Mouse (Mus musculus) layer of hippocampus, postnatal 25 days (tissue): ENCODE measurements around the gene Gkap1. TPM values are rescaled to one million over a fixed set of nuclear protein-coding genes. Genes with fewer than 3 reads are reported as not detected.

Source experiments
- DNase-seq, 2 experiments: peaks; one replicate each; pipeline ENCODE4 v3.0.0; 2022; ENCODE audit warnings: mixed read lengths in 2 of 2, low spot score in 1 of 2; ENCODE audit errors: extremely low spot score in 1 of 2
- microRNA-seq, 2 experiments: library from miRNA; unstranded; fragments of <30 nt; microRNA quantifications; one replicate each; pipeline ENCODE4 v1.2.0; 2021
- total RNA-seq, 2 experiments: library from RNA; stranded (reverse); gene quantifications; 2 replicates each; pipeline ENCODE4 v1.2.3; 2021

Gene Gkap1
- total RNA-seq, 2 experiments from 2014 or later = 22.8 to 23.7 TPM

DNA sequence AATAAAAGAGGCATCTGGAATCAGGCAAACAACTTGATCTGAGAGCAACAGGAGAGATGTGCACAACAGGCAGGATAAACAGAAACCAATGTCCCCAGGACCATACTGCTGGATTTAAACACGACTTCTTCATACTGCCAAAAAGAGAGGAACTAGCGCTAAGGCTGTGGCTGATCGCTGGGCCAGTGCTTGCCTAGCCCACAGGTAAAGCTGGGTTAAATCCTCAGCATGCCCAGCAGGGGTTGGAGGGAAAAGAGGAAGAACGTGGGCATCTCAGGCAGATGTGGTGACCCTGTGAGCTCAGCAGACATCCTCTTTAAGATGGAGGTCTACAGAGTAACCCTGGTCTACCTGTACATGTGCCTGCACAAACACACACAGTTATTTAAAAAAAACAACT is 70.5 kb downstream of the Gkap1 start:
- no peak for DNase-seq

DNA sequence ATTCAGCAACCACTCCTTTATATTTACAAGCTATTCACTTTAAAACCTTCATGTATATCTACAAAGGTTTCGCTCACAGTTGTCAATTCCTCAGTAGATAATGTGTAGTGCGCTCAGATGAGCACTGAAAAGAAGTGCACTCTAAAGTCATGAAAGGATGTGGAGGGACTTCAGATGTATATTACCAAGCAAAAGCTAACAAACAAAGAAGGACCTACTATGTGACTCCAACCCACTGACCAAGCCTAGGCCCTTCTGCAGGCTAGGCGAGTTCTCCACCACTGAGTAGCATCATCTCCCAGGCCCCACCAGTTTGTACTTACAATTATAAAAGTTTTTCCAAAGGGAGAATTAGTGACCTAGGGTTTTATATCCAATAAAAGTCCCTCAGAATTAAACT is 71.3 kb downstream of the Gkap1 start:
- no peak for DNase-seq

DNA sequence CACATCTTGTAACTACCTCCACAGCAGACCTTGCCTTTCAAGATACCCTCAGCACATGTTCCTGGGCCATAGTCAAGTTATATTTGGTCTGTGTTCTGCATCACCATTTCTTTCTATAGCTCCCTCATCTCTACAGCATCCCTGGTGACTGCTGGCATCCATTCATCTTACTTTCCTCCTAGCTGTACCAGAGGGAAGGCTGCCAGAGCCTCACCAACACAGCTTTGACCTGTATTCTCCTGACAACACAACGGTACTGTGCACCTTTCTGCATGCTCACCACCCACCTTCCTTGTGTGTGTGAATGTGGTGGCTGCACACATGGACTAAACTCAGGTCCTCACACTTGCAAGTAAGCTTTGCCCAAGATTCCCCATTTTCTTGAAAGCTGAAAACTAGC is 72.6 kb downstream of the Gkap1 start:
- no peak for DNase-seq

DNA sequence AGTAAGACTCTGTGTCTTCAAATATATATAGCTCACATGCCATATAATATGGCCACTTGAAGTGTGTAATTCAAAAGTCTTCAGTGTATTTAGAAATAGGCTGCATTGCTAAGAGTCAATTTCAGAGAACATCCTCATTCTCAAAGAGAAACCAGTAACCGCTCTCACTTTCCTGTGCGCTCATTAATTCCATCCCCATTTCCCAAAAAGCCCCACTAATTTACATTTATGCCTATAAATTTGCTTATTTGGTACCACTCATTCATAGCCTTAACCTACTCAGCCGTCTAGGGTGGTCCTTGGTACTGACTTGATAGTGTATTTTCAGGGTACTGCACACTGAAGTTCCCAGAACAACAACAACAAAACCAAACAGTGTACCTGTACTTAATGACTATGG is 73.6 kb downstream of the Gkap1 start:
- DNase-seq = no peak

DNA sequence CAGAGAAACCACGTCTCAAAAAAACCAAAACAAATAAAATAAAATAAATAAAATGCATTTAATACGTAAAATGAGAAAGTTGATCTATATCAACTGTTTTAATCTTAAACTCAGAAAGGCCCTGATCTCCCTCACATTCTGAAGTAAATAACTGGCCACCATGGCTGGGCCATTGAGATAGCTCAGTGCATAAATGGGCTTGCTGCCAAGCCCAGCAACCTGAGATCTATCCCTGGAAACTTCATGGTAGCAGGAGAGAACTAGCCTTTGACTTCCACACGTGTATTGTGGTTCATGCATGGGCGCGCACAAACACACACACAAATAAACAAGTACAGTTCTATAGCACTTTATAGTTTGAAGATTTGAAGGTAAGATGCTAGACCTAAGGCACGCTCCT is 74.2 kb downstream of the Gkap1 start:
- no peak for DNase-seq

DNA sequence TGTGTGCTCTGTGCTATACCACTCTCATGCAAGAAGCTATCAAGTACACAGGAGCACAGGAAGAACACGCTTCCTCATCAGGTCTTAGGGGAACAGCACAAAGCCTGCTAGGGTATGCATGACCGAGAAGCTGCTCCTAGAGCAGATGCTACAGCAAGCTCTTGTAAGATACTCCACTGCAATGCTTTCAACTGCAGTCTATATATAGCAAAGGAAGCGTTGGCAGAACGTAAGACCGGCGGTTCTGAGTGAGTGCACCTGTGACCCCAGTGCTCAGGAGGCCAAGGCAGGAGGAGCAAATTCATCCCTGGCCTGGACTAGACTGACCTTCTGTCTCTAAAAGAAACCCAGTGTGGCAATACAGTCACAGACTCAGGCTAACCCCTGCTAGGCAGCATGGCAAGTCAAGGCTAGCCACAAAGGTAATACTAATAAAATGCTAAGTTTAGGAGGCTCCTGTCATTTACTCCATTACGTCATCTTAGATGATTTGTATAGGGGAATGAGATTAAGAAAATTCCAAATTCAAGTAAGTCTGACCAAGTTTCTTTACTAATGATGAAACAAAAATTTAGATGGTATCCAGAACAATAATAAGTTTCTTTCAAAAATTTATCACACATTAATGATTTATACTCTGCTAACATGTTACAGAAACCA is 77.4 kb downstream of the Gkap1 start:
- DNase-seq = no peak

DNA sequence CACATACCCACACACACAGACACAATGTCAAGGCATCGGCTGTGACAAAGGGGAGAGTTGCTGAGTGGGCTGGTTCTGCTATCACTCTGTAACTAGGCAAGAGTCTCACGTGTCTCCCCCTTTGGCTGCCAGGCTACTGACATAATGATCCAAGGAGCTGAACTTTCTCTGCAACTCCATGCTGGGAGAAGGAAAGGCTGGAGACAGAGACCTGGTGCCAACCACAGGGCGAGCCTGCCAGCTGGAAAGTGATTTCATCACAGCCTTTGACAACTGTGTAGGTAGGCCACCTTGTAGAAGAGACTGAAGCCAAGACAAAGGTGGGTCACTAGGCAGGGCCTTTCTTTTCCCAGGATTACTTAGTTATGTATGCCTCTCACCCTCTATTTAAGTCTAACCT is 78.3 kb downstream of the Gkap1 start:
- DNase-seq = no peak

DNA sequence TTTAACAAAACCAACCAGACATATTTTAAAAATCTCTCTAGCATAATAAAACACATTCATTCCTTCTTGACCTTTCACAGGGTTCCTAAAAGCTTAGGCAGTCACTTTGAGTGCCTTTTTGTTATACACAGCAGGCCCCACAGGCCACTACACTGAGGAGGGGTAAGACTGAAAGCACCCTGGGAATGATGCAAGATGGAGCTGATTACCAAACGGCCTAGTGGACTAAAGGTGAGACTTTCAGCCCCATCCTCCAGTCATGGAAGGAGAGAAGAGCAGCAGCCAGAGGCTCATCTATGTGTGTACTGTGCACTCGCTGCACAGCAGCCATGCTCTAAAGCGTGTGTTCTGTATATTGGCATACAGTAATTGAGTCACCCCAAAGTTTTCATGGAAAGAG is 80.6 kb downstream of the Gkap1 start:
- DNase-seq = no peak

DNA sequence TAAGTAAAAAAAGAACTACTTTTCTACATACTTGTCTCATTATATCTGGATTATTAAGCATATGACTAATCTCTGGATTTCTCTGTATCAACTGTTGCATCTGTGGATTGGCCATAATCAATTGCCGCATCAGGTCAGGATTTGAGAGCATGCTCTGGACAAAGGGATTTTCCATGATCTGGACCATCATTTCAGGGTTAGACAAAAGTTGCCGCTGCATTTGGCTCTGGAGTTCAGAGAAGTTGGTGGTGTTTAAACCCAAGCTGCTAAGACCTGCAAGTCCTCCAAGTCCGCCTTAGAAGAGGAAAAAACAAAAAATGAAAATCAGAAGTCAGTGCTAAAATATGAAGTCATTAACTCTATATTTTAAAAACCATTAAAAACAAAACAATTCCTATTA is 82.3 kb downstream of the Gkap1 start:
- no peak for DNase-seq

DNA sequence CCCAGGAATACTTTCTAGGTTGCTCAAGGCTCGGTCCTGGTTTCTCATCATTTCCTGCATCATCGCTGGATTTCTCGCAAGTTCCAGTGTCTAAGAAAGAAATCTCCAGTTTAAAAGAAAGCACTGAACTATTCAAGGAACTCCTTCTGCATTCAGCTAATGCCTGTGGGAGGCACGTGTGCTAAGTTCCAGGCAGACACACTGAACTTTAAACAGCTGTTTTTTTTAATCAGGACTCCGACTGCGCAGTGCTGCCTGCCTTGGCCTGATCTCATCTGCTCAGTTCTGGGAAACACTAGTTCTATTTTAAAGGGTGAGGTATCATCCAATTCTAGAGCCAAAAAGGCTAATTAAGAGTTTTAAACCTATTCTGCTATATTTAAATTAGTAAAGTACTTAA is 83.4 kb downstream of the Gkap1 start:
- no peak for DNase-seq

DNA sequence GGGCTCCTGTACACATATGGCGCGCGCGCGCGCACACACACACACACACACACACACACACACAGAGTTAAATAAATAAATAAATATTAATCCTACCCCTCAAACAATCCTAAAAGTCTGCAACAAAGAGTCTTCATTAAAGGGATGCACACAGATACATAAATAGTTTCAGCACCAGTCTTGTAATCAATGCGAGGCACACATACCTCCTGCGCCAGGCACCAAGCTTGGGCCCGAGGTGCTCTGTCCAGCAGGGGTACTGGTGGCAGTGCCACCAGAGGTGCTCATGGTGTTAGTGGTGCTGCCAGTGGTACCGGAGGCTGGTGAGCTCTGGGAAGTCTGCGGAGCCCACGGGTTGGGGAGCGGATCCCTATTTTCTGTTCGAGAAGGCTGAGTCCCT is 84.0 kb downstream of the Gkap1 start:
- DNase-seq = no peak

DNA sequence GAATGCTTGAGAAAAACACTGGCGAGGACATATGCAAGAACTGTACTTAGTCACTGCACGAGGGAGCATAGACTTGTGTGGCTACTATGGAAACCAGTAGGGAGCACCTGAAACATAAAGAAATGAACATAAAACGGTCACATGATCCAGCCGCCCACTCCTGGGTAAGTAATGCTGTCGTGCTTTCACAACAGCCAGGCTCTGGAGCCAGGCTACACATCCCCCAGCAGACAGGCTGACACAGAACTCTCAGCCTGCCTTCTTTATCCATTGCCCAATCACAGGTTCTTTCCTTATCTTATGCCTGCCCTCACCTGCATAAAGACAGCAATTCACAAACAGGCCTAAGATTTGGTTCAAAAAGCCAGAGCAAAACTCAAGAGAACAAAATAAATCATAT is 86.0 kb downstream of the Gkap1 start:
- DNase-seq = no peak

DNA sequence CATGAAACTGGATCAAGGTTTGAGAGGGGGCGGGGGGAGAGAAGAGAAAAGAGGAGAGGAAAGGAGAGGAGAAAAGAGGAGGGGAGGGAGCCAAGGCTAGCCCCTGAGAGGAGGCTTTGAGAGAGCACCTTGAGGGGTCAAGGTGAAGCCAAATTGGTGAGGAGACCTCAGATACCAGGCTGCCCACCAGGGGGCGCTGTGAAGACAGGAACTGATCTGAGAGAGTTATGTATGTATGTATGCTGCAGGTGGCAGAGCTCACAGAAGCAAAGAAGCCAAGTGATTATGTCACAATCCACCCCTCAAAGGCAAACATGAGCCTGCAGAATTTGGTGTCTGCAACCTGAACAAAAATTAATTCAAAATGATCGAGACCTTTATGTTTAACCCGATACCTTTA is 87.1 kb downstream of the Gkap1 start:
- peak; percentile 69 to 91 for DNase-seq

DNA sequence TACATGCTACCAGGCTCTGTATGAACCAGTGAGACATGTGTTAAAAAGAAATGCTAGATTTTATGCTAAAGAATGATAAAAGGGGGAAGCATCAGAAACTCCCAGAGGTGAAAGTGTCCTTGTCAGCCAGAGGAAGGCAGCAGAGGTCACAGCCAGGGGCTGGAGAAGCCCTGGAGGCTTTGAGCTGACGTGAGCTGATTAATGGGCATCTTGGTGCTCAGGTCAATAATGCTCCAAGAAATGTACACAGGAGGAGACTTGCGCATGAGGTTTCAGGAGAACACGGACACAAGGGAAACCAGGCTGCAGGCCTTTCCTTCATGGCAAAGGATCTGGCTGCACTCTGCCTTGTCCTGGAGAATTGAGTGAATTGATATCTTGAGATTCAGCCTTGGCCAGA is 87.7 kb downstream of the Gkap1 start:
- no peak for DNase-seq

DNA sequence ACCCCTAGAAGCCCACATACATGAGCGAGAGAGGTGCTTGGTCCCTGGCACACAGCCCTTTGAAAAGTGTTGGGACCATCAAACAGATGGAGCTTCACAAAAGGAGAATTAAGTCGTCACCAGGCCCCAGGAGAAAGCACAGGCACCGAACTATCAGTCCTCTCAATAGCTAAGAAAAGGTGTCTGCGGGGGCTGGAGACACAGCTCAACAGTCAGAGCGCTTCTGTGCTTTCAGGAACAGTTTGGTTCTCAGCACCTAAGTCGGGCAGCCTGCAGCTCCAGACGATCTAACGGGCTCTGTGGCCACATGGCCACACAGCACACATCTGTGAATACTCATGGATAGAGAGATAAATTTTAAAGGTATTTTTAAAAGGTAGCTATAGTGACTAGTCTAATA is 89.2 kb downstream of the Gkap1 start:
- no peak for DNase-seq

DNA sequence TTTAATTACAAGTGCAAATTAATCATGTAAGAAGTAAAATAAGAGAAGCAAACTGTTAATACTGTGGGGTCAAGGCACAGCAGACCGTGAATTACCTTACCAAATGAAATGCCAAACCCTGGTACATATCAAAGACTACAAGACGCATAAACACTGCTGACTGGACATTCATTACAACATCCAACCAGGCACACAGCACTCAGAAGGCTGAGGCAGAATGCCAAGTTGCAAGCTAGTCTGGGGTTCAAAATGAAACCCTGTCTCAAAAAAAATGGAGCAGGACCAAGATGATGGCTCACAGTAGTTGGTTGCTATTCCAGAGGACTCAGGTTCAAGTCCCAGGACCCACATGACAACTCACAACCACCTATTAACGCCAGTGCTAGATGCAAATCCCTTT is 91.4 kb downstream of the Gkap1 start:
- DNase-seq = no peak

Small RNA genes lying within 50 kb of the gene (microRNA-seq; reads per million reads assigned to microRNA genes)
- 0 reads per million in 2 experiments for gene Mir6369

Other genes starting within 250 kb of the Gkap1 start
- gene Klhl3, start 162.1 kb downstream of the Gkap1 start, total RNA-seq = 10 to 100 TPM; 45.2 to 47.4 TPM
- 100 to 1,000 TPM; 127 to 131 TPM for gene Hnrnpa0, start 147.1 kb downstream of the Gkap1 start, total RNA-seq
- 10 to 100 TPM; 26.3 to 28.2 TPM for gene Idnk, start 118.0 kb downstream of the Gkap1 start, total RNA-seq
- gene Ubqln1, start 60.0 kb downstream of the Gkap1 start, total RNA-seq = 100 to 1,000 TPM; 136 to 145 TPM
- gene Kif27, start 83.4 kb upstream of the Gkap1 start, total RNA-seq = 1 to 10 TPM; 3.2 to 3.3 TPM
- 1 to 10 TPM; 6.8 to 7.4 TPM for gene 2210016F16Rik, start 109.5 kb upstream of the Gkap1 start, total RNA-seq
- gene Rmi1, start 126.5 kb upstream of the Gkap1 start, total RNA-seq = 10 to 100 TPM; 17.1 to 17.9 TPM
- gene Hnrnpk, start 127.6 kb upstream of the Gkap1 start, total RNA-seq = 100 to 1,000 TPM; 656 to 660 TPM